14 mouse cellular contexts compared by ENCODE assay signal in the genomic region with DNA sequence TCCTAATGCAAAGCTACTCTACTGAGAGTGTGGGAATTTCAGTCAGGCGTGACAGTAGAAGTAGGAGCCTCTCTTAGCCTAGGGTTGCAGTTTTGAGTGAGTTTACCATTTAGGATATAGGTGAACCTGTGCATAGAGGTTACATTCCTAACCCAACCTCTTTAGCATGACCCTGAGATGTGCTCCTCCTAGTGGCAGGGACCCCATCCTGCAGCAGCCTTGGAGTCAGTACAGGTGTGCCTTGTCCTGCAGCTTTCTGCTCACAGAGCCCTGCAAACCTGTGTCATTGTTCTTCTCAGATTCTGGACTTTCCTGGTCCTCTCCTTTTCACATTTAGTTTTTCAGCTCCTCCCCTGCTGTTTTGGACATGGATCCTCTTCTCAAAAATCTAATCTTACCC.
A peak's percentile ranks its signal among the peaks of the same experiment; 100 is the strongest.
DNase-seq lines count a peak whose midpoint lies in the region; ATAC-seq and TF ChIP-seq lines count a peak whose summit lies in the region.
"Had no signal": no experiment of that assay in that cellular context is flagged by ENCODE, and none has a peak within 500 bp of the region (broad histone marks: within the 10 kb centered on the region; RNA-seq: fewer than 3 reads in every experiment).

No protein-coding gene starts in this region.

- TF ChIP-seq CTCF in lung, adult 2 months (IDR thresholded peaks at IDR 0.05; ENCODE audit: insufficient read depth, low read length), result peak; percentile 36; the same call in 1 of the 2 replicates

- H3K4me3 ChIP-seq in lung, adult 2 months (replicated peaks; ENCODE audit: extremely low read depth, low read depth, low read length), result no peak overlapping the region
- H3K4me3 ChIP-seq: embryonic facial prominence, embryonic 13.5 days; heart, embryonic 10.5 days; midbrain, embryonic 12.5 days; neural tube, embryonic 13.5 days had no signal

- no peaks in the 10 kb centered on the region for H3K4me1 ChIP-seq in lung, adult 2 months (ENCODE audit: control insufficient read depth, insufficient read depth, low read length)
- H3K4me1 ChIP-seq: embryonic facial prominence, embryonic 13.5 days; heart, embryonic 10.5 days; neural tube, embryonic 13.5 days had no signal

- ATAC-seq in CD4-positive, CD25-positive, alpha-beta regulatory T cell, adult 4 months, result no peak

- TF ChIP-seq POLR2A in lung, adult 2 months (IDR thresholded peaks at IDR 0.05; ENCODE audit: borderline replicate concordance, extremely low read depth, low read depth, low read length), result no peak

- 85% methylated on average over 1 of the region's 1 CpGs for WGBS in lung, adult 2 months

- peak; percentile 39 for DNase-seq in CD4-positive, CD25-positive, alpha-beta regulatory T cell, adult 2 months (ENCODE audit: low read depth, low spot score)
- no peak for DNase-seq in lung, adult 2 months
- no peak for DNase-seq in lung, postnatal 25 days (ENCODE audit: low spot score)
- DNase-seq in ZHBTc4 (ENCODE audit: low read depth, low spot score), result peak; percentile 72
- peak; percentile 38 to 58 for DNase-seq in thymus, postnatal 10 days (ENCODE audit: low spot score in 2 of 2)
- no peak for DNase-seq in gastrocnemius, postnatal 4 days (ENCODE audit: low spot score in 2 of 2)
- no peak for DNase-seq in right cerebral cortex, postnatal 36 days (ENCODE audit: low spot score in 2 of 2)
- DNase-seq: cerebellum, postnatal 10 days; right cerebral cortex, adult 18-20 months had no signal

Comparison
In these comparisons a context has a peak if more than half of its experiments do, and no peak if none do; other contexts are left out.
1. DNase-seq: peak in CD4-positive, CD25-positive, alpha-beta regulatory T cell, adult 2 months (single experiment), ZHBTc4 (single experiment) and thymus, postnatal 10 days (2 of 2); none in lung, adult 2 months (single experiment), lung, postnatal 25 days (single experiment), gastrocnemius, postnatal 4 days (0 of 2) and right cerebral cortex, postnatal 36 days (0 of 2).